Mouse (Mus musculus) intestine, embryonic 14.5 days (tissue): ENCODE data around the gene Rpgrip1l. TPM values are rescaled to one million over a fixed set of nuclear protein-coding genes. Genes with fewer than 3 reads are reported as not detected.
A peak's percentile ranks its signal among the peaks of the same experiment; 100 is the strongest.

Experiments used
- ATAC-seq: fragments of 200-750 bp; cut with Nextera tagmentation; replicated peaks from 2 replicates; pipeline ENCODE4 v1.8.0; 2017; ENCODE audit warnings: low read depth, moderate number of reproducible peaks, moderate TSS enrichment, moderate library complexity; ENCODE audit not compliant: low FRiP score, low TSS enrichment
- DNase-seq: peaks from one replicate; pipeline ENCODE4 v3.0.0-alpha.2; 2018; ENCODE audit warnings: low spot score
- H3K27ac ChIP-seq: fragments of 300-500 bp; sonication (generic); 2 replicates; pipeline ENCODE4 v1.5.1; 2014; ENCODE audit warnings: low read depth, mild to moderate bottlenecking, control low read depth
- H3K27me3 ChIP-seq: fragments of 300-500 bp; sonication (generic); replicated peaks from 2 replicates; pipeline ENCODE4 v1.6.1; 2014; ENCODE audit warnings: low read length, control low read depth; ENCODE audit not compliant: control insufficient read depth, insufficient read depth
- H3K36me3 ChIP-seq: fragments of 300-500 bp; sonication (generic); 2 replicates; pipeline ENCODE4 v1.6.1; 2014; ENCODE audit warnings: low read length, control low read depth; ENCODE audit not compliant: control insufficient read depth, insufficient read depth
- H3K4me1 ChIP-seq: fragments of 300-500 bp; sonication (generic); replicated peaks from 2 replicates; pipeline ENCODE4 v1.6.1; 2014; ENCODE audit warnings: low read length, control low read depth, mixed read lengths; ENCODE audit not compliant: control insufficient read depth, insufficient read depth
- H3K4me2 ChIP-seq: fragments of 300-500 bp; sonication (generic); 2 replicates; pipeline ENCODE4 v1.6.1; 2014; ENCODE audit warnings: low read length
- H3K4me3 ChIP-seq: fragments of 300-500 bp; sonication (generic); 2 replicates; pipeline ENCODE4 v1.5.1; 2014; ENCODE audit warnings: low read depth, low read length, control low read depth, mixed read lengths
- H3K9ac ChIP-seq: fragments of 300-500 bp; sonication (generic); 2 replicates; pipeline ENCODE4 v1.6.1; 2014; ENCODE audit warnings: mild to moderate bottlenecking, low read length
- H3K9me3 ChIP-seq: fragments of 300-500 bp; sonication (generic); 2 replicates; pipeline ENCODE4 v1.6.1; 2016; ENCODE audit warnings: low read length, control low read depth; ENCODE audit not compliant: control insufficient read depth
- WGBS: fragments of 180-500 bp; shearing (Covaris S2); extraction: QIAGEN DNeasy Blood & Tissue Kit; methylation state at CpG from one replicate; pipeline ENCODE4 v1.1.7; 2014; 5-methylcytosine and 5-hydroxymethylcytosine counted together
- polyA plus RNA-seq: library from polyadenylated mRNA; unstranded; fragments of >200 nt; fragmentation: Nextera tagmentation; extraction: Ambion mirVana; gene quantifications from 2 replicates; pipeline ENCODE4 v1.2.1, GENCODE M21; 2014

Gene Rpgrip1l
- polyA plus RNA-seq, 1 experiment from 2014 or later, result 7.7 TPM

DNA sequence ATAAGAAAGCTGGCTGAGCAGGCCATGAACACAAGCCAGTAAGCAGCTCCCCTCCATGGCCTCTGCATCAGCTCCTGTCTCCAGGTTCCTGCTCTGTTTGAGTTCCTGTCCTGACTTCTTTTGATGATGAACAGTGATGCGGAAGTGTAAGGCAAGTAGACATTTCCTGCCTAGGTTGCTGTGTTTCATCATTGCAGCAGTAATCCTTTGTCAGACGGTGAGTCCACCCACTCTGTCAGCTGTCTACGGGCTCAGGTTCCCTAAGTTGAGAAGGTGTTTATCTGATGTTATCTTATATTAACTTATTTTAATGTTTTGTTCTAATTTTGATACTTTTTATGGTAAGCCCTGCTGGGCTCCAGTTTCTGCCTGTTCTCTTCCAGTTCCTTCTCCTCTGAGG is 13.0 kb upstream of the Rpgrip1l start:
- DNase-seq (no peak), ATAC-seq (no peak)
- Histone ChIP-seq H3K9ac (no peak overlapping the region), H3K9me3 (no peaks in the 10 kb centered on the region), H3K36me3 (0 out of 2 replicates have a peak, but pooled peaks cover 8% of the 10 kb centered on the region), H3K27ac (no peak overlapping the region), H3K27me3 (no peaks in the 10 kb centered on the region), H3K4me2 (no peak overlapping the region), H3K4me3 (no peak overlapping the region), H3K4me1 (peaks cover 11% of the 10 kb centered on the region)
- WGBS, result 37% methylated on average over 3 of the region's 3 CpGs

GRCm38 (mm10) chr8:91324916-91325315 is 11.9 kb upstream of the Rpgrip1l start:
- Histone ChIP-seq H3K36me3 (0 out of 2 replicates have a peak, but pooled peaks cover 8% of the 10 kb centered on the region), H3K27me3 (no peaks in the 10 kb centered on the region), H3K4me2 (no peak overlapping the region), H3K9ac (no peak overlapping the region), H3K9me3 (no peaks in the 10 kb centered on the region), H3K4me3 (no peak overlapping the region), H3K27ac (no peak overlapping the region), H3K4me1 (peaks cover under 1% of the 10 kb centered on the region; the same call in 1 of the 2 replicates)
- DNase-seq, result no peak
- WGBS, result 95% methylated on average over 4 of the region's 4 CpGs
- ATAC-seq, result no peak

DNA sequence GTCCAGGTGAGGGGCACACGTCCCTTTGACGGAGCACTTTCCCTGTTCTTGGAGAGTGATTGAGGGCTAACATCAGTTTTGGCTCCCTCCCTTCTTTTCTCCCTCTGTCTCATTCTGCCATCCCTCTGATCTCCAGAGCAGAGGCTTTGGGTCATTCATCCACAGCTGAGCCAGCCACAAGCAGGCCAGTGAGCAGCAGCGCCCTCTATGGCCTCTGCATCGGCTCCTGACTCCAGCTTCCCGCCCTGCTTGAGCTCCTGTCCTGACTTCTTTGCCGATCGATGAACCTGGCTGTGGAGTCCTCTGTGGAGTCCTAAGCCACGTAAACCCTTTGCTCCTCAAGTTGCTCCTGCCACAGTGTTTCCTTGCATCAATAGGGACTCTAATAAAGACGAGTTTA is 11.2 kb upstream of the Rpgrip1l start:
- no peaks in the 10 kb centered on the region; the same call in 1 of the 2 replicates for H3K4me1 ChIP-seq
- H3K4me3 ChIP-seq, result no peak overlapping the region
- no peaks in the 10 kb centered on the region for H3K9me3 ChIP-seq
- DNase-seq (no peak), ATAC-seq (no peak)
- no peak overlapping the region for H3K4me2 ChIP-seq
- H3K27me3 ChIP-seq, result no peaks in the 10 kb centered on the region
- WGBS, result 65% methylated on average over 9 of the region's 9 CpGs
- H3K9ac ChIP-seq, result no peak overlapping the region
- H3K36me3 ChIP-seq, result 0 out of 2 replicates have a peak, but pooled peaks cover 8% of the 10 kb centered on the region
- no peak overlapping the region for H3K27ac ChIP-seq

GRCm38 (mm10) chr8:91323511-91323910 is 10.4 kb upstream of the Rpgrip1l start:
- WGBS, result 89% methylated on average over 7 of the region's 7 CpGs

GRCm38 (mm10) chr8:91318938-91319729 is 6.1 kb upstream of the Rpgrip1l start:
- Histone ChIP-seq H3K4me1 (peaks cover 10% of the 10 kb centered on the region; the same call in 1 of the 2 replicates), H3K27me3 (no peaks in the 10 kb centered on the region), H3K4me3 (no peak overlapping the region), H3K9me3 (no peaks in the 10 kb centered on the region), H3K9ac (no peak overlapping the region), H3K27ac (no peak overlapping the region), H3K36me3 (peaks cover 6% of the 10 kb centered on the region; the same call in 1 of the 2 replicates), H3K4me2 (no peak overlapping the region)
- ATAC-seq, result no peak
- WGBS, result 49% methylated on average over 7 of the region's 7 CpGs
- DNase-seq, result no peak

More at GRCm38 (mm10) chr8:91323511-91323910, 10.4 kb upstream of the Rpgrip1l start:
- Histone ChIP-seq H3K27ac (no peak overlapping the region), H3K27me3 (no peaks in the 10 kb centered on the region), H3K9me3 (no peaks in the 10 kb centered on the region), H3K36me3 (0 out of 2 replicates have a peak, but pooled peaks cover 8% of the 10 kb centered on the region), H3K4me3 (no peak overlapping the region), H3K9ac (no peak overlapping the region), H3K4me1 (0 out of 2 replicates have a peak, but pooled peaks cover 3% of the 10 kb centered on the region), H3K4me2 (no peak overlapping the region)
- ATAC-seq (no peak), DNase-seq (no peak)

DNA sequence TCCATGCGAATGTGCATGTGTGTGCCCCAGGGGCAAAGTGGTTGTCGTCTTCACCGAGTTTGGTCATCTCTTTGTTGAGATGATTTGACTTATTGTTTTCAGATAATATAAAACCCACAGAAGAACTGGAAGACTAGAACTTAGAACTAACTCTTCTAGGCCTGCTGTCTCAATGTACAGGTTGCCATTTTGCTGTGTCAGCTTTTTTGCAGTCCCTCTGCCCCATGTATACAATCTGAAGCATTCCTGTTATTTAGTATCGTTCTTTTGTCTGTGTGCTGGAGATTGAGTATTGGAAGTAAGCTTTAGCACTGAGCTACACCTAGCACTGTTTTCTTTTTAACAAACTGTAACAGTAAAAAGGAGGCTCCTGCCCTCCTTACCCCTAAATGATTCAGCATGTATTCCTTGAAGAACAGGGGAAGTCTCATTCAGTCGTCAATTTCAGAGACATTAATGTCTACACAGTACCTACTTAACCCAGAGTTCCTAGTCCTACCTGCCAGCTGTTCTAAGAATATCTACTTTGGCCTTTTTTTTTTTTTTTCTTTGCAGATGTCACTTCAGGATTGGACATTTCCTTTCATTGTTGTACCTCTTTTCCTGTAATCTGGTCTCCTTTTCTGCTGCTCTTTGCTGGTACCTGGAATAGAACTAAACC is 4.6 kb upstream of the Rpgrip1l start:
- Histone ChIP-seq H3K4me1 (peaks cover 12% of the 10 kb centered on the region; the same call in 1 of the 2 replicates), H3K4me2 (no peak overlapping the region), H3K9ac (no peak overlapping the region), H3K36me3 (peaks cover 6% of the 10 kb centered on the region; the same call in 1 of the 2 replicates), H3K27me3 (no peaks in the 10 kb centered on the region), H3K9me3 (no peaks in the 10 kb centered on the region), H3K27ac (no peak overlapping the region), H3K4me3 (no peak overlapping the region)
- ATAC-seq, result no peak
- WGBS, result 90% methylated on average over 5 of the region's 5 CpGs
- DNase-seq, result no peak

DNA sequence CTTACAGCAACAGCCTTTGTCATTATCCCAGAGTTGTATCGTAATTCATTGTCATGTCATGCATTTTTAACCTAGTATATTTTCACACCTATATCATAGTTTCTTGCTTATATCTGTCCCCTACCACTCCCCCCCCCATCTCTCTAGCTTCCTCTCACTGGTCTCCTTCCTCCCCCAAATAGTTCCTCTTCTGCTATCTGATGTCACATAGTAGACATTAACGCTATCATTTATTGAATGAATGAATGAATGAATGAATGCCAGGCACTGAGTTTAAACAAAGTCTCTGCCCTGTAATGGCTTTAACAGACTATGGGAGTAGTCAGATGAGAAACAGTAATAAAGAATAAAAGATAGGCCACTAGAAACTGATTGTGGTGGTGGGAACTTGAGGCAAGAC is 720 bp downstream of the Rpgrip1l start:
- Histone ChIP-seq H3K27ac (no peak overlapping the region), H3K27me3 (no peaks in the 10 kb centered on the region), H3K36me3 (peaks cover under 1% of the 10 kb centered on the region; the same call in 1 of the 2 replicates), H3K9me3 (no peaks in the 10 kb centered on the region), H3K4me3 (peak overlapping the region; percentile 94), H3K4me2 (peak overlapping the region; percentile 84), H3K9ac (peak overlapping the region; percentile 92), H3K4me1 (peaks cover 13% of the 10 kb centered on the region; the same call in 1 of the 2 replicates)
- DNase-seq, result no peak
- ATAC-seq, result no peak
- WGBS, result 82% methylated on average over 2 of the region's 2 CpGs

DNA sequence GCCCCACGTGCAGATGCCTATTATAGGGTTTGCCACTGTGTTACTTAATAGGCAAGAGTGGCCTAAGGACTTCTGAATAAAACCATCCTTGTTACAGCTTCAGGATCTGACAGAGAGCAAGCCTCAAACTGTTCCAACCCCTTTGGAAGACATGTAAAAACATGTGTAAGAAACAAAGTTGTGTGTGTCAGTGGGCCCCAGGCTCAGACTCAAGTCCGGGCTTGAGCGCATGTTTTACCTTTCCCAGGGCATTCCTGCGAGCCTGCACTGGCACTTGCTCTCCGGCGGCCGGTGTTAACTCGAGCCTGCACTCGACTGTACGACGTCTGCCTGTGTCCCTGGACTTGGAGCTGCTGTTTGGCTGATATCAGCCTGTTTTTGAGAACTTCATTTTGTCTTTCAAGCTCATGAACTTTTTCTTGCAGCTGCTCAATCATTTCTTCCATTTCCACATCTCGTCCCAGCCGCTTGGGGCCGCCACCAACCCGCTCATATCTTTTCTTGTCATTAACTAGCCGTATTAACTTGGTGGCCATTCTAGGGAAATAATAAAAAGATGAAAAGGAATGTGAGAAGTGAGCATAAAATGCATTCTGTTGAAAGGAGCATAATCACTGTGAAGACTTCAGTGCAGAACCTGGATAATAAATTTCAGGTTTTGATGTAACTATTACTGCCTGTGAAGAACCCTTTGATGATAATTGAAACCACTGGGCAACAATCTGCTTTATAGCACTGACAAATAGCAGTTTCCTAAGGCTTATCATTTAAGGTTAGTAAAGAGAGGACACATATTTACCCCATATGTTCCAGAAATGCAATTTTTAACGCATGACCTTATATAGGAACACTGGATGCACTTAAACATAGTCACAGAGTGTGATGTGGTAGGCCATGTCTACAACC is 8.3 kb downstream of the Rpgrip1l start:
- 81% methylated on average over 17 of the region's 17 CpGs for WGBS

More for the DNA sequence above, 8.3 kb downstream of the Rpgrip1l start:
- H3K4me2 ChIP-seq, result no peak overlapping the region
- H3K36me3 ChIP-seq, result peaks cover 16% of the 10 kb centered on the region
- no peaks in the 10 kb centered on the region for H3K4me1 ChIP-seq
- H3K9me3 ChIP-seq, result no peaks in the 10 kb centered on the region
- no peak overlapping the region for H3K27ac ChIP-seq
- ATAC-seq (no peak), DNase-seq (no peak)
- no peaks in the 10 kb centered on the region for H3K27me3 ChIP-seq
- H3K9ac ChIP-seq, result no peak overlapping the region
- no peak overlapping the region for H3K4me3 ChIP-seq
